Mouse (Mus musculus): ENCODE results near the gene March2. TPM values are rescaled to one million over a fixed set of nuclear protein-coding genes. Genes with fewer than 3 reads are reported as not detected.
A peak's percentile ranks its signal among the peaks of the same experiment; 100 is the strongest.

Gene March2
- polyA plus RNA-seq, 1 experiment from 2014 or later: 74.6 TPM

- no peak overlapping the region for H3K27ac ChIP-seq (ENCODE audit: low read length)
- H3K36me3 ChIP-seq (ENCODE audit: control insufficient read depth, insufficient read depth, low read length): peaks cover 12% of the 10 kb centered on the region; the same call in 1 of the 2 replicates
- peaks cover 12% of the 10 kb centered on the region for H3K4me1 ChIP-seq (ENCODE audit: control insufficient read depth, insufficient read depth, low read length)
- H3K27me3 ChIP-seq (ENCODE audit: control insufficient read depth, insufficient read depth, low read depth, low read length): no peaks in the 10 kb centered on the region
- no peak overlapping the region for H3K4me3 ChIP-seq (ENCODE audit: low read depth, low read length)
- ATAC-seq: no peak
- H3K9me3 ChIP-seq (replicated peaks; ENCODE audit: control insufficient read depth, low read length, poor library complexity, severe bottlenecking): no peaks in the 10 kb centered on the region
- no peak overlapping the region for H3K9ac ChIP-seq (ENCODE audit: low read depth, low read length)
- H3K4me2 ChIP-seq (ENCODE audit: low read length): no peak overlapping the region
- 92% methylated on average over 1 of the region's 1 CpGs for WGBS
These were observed 44.6 kb downstream of the March2 start for GRCm38 (mm10) chr17:33673837-33674236.

- Histone ChIP-seq H3K36me3 (ENCODE audit: control insufficient read depth, insufficient read depth, low read length) (peaks cover 7% of the 10 kb centered on the region; the same call in 1 of the 2 replicates), H3K9me3 (replicated peaks; ENCODE audit: control insufficient read depth, low read length, poor library complexity, severe bottlenecking) (no peaks in the 10 kb centered on the region), H3K27ac (ENCODE audit: low read length) (no peak overlapping the region), H3K4me3 (ENCODE audit: low read depth, low read length) (no peak overlapping the region), H3K9ac (ENCODE audit: low read depth, low read length) (no peak overlapping the region), H3K4me2 (ENCODE audit: low read length) (no peak overlapping the region), H3K27me3 (ENCODE audit: control insufficient read depth, insufficient read depth, low read depth, low read length) (no peaks in the 10 kb centered on the region), H3K4me1 (ENCODE audit: control insufficient read depth, insufficient read depth, low read length) (peaks cover 8% of the 10 kb centered on the region)
- no peak for ATAC-seq
- 93% methylated on average over 3 of the region's 3 CpGs for WGBS
These were observed 48.8 kb downstream of the March2 start for GRCm38 (mm10) chr17:33669681-33670080.

GRCm38 (mm10) chr17:33666813-33667212 is 51.7 kb downstream of the March2 start:
- ATAC-seq: no peak
- H3K4me1 ChIP-seq (ENCODE audit: control insufficient read depth, insufficient read depth, low read length): peaks cover 6% of the 10 kb centered on the region
- no peaks in the 10 kb centered on the region for H3K27me3 ChIP-seq (ENCODE audit: control insufficient read depth, insufficient read depth, low read depth, low read length)
- peaks cover 17% of the 10 kb centered on the region for H3K36me3 ChIP-seq (ENCODE audit: control insufficient read depth, insufficient read depth, low read length)
- no peak overlapping the region for H3K9ac ChIP-seq (ENCODE audit: low read depth, low read length)
- WGBS: 87% methylated on average over 3 of the region's 3 CpGs
- no peaks in the 10 kb centered on the region for H3K9me3 ChIP-seq (replicated peaks; ENCODE audit: control insufficient read depth, low read length, poor library complexity, severe bottlenecking)
- H3K27ac ChIP-seq (ENCODE audit: low read length): no peak overlapping the region
- no peak overlapping the region for H3K4me2 ChIP-seq (ENCODE audit: low read length)
- H3K4me3 ChIP-seq (ENCODE audit: low read depth, low read length): no peak overlapping the region

- 97% methylated on average over 34 of the region's 34 CpGs for WGBS
These were observed 68.5 kb downstream of the March2 start for GRCm38 (mm10) chr17:33649781-33650475.

GRCm38 (mm10) chr17:33645073-33645472 is 73.4 kb downstream of the March2 start:
- H3K9me3 ChIP-seq (replicated peaks; ENCODE audit: control insufficient read depth, low read length, poor library complexity, severe bottlenecking): no peaks in the 10 kb centered on the region
- no peak for ATAC-seq
- H3K4me3 ChIP-seq (ENCODE audit: low read depth, low read length): no peak overlapping the region
- H3K27ac ChIP-seq (ENCODE audit: low read length): no peak overlapping the region
- H3K4me2 ChIP-seq (ENCODE audit: low read length): no peak overlapping the region
- H3K36me3 ChIP-seq (ENCODE audit: control insufficient read depth, insufficient read depth, low read length): peaks cover 29% of the 10 kb centered on the region
- no peaks in the 10 kb centered on the region for H3K4me1 ChIP-seq (ENCODE audit: control insufficient read depth, insufficient read depth, low read length)
- no peak overlapping the region for H3K9ac ChIP-seq (ENCODE audit: low read depth, low read length)
- H3K27me3 ChIP-seq (ENCODE audit: control insufficient read depth, insufficient read depth, low read depth, low read length): no peaks in the 10 kb centered on the region
- WGBS: 97% methylated on average over 8 of the region's 8 CpGs

More at GRCm38 (mm10) chr17:33649781-33650475, 68.5 kb downstream of the March2 start:
- Histone ChIP-seq H3K27me3 (ENCODE audit: control insufficient read depth, insufficient read depth, low read depth, low read length) (no peaks in the 10 kb centered on the region), H3K9ac (ENCODE audit: low read depth, low read length) (no peak overlapping the region), H3K27ac (ENCODE audit: low read length) (no peak overlapping the region), H3K4me2 (ENCODE audit: low read length) (no peak overlapping the region), H3K4me1 (ENCODE audit: control insufficient read depth, insufficient read depth, low read length) (no peaks in the 10 kb centered on the region), H3K9me3 (replicated peaks; ENCODE audit: control insufficient read depth, low read length, poor library complexity, severe bottlenecking) (no peaks in the 10 kb centered on the region), H3K36me3 (ENCODE audit: control insufficient read depth, insufficient read depth, low read length) (peaks cover 36% of the 10 kb centered on the region), H3K4me3 (ENCODE audit: low read depth, low read length) (no peak overlapping the region)
- peak; percentile 36; the same call in 1 of the 2 replicates for ATAC-seq

- Histone ChIP-seq H3K9me3 (replicated peaks; ENCODE audit: control insufficient read depth, low read length, poor library complexity, severe bottlenecking) (no peaks in the 10 kb centered on the region), H3K4me3 (ENCODE audit: low read depth, low read length) (no peak overlapping the region), H3K4me2 (ENCODE audit: low read length) (no peak overlapping the region), H3K9ac (ENCODE audit: low read depth, low read length) (no peak overlapping the region), H3K36me3 (ENCODE audit: control insufficient read depth, insufficient read depth, low read length) (peaks cover 19% of the 10 kb centered on the region), H3K4me1 (ENCODE audit: control insufficient read depth, insufficient read depth, low read length) (no peaks in the 10 kb centered on the region), H3K27ac (ENCODE audit: low read length) (no peak overlapping the region), H3K27me3 (ENCODE audit: control insufficient read depth, insufficient read depth, low read depth, low read length) (no peaks in the 10 kb centered on the region)
- ATAC-seq: no peak
- 96% methylated on average over 4 of the region's 4 CpGs for WGBS
These were observed 74.4 kb downstream of the March2 start for GRCm38 (mm10) chr17:33644068-33644467.

- H3K4me2 ChIP-seq (ENCODE audit: low read length): no peak overlapping the region
- no peaks in the 10 kb centered on the region for H3K27me3 ChIP-seq (ENCODE audit: control insufficient read depth, insufficient read depth, low read depth, low read length)
- H3K9ac ChIP-seq (ENCODE audit: low read depth, low read length): no peak overlapping the region
- 69% methylated on average over 6 of the region's 6 CpGs for WGBS
- no peaks in the 10 kb centered on the region for H3K9me3 ChIP-seq (replicated peaks; ENCODE audit: control insufficient read depth, low read length, poor library complexity, severe bottlenecking)
- H3K4me1 ChIP-seq (ENCODE audit: control insufficient read depth, insufficient read depth, low read length): no peaks in the 10 kb centered on the region
- H3K4me3 ChIP-seq (ENCODE audit: low read depth, low read length): no peak overlapping the region
- H3K27ac ChIP-seq (ENCODE audit: low read length): no peak overlapping the region
- ATAC-seq: no peak
- H3K36me3 ChIP-seq (ENCODE audit: control insufficient read depth, insufficient read depth, low read length): peaks cover 3% of the 10 kb centered on the region
These were observed 78.7 kb downstream of the March2 start for GRCm38 (mm10) chr17:33639743-33640142.

GRCm38 (mm10) chr17:33637516-33638276 is 80.8 kb downstream of the March2 start, which contains the start of gene Pram1:
Pram1 (plus strand) TSS chr17:33638056.
- 93% methylated on average over 4 of the region's 4 CpGs for WGBS
- no peak within 1 kb of the TSS for H3K27ac ChIP-seq (ENCODE audit: low read length)

GRCm38 (mm10) chr17:33637038-33637437 is 81.4 kb downstream of the March2 start:
- WGBS: 83% methylated on average over 2 of the region's 2 CpGs
- H3K9ac ChIP-seq (ENCODE audit: low read depth, low read length): no peak overlapping the region
- no peaks in the 10 kb centered on the region for H3K27me3 ChIP-seq (ENCODE audit: control insufficient read depth, insufficient read depth, low read depth, low read length)
- H3K4me2 ChIP-seq (ENCODE audit: low read length): no peak overlapping the region
- H3K4me3 ChIP-seq (ENCODE audit: low read depth, low read length): no peak overlapping the region
- ATAC-seq: no peak
- no peak overlapping the region for H3K27ac ChIP-seq (ENCODE audit: low read length)
- no peaks in the 10 kb centered on the region for H3K9me3 ChIP-seq (replicated peaks; ENCODE audit: control insufficient read depth, low read length, poor library complexity, severe bottlenecking)
- H3K4me1 ChIP-seq (ENCODE audit: control insufficient read depth, insufficient read depth, low read length): no peaks in the 10 kb centered on the region
- H3K36me3 ChIP-seq (ENCODE audit: control insufficient read depth, insufficient read depth, low read length): no peaks in the 10 kb centered on the region; the same call in 1 of the 2 replicates

More at GRCm38 (mm10) chr17:33637516-33638276, 80.8 kb downstream of the March2 start, which contains the start of gene Pram1:
- no peaks in the 10 kb centered on the region for H3K4me1 ChIP-seq (ENCODE audit: control insufficient read depth, insufficient read depth, low read length)
- H3K36me3 ChIP-seq (ENCODE audit: control insufficient read depth, insufficient read depth, low read length): no peaks in the 10 kb centered on the region; the same call in 1 of the 2 replicates
- H3K27me3 ChIP-seq (ENCODE audit: control insufficient read depth, insufficient read depth, low read depth, low read length): no peaks in the 10 kb centered on the region
- H3K9ac ChIP-seq (ENCODE audit: low read depth, low read length): no peak within 1 kb of the TSS
- ATAC-seq: no peak
- no peaks in the 10 kb centered on the region for H3K9me3 ChIP-seq (replicated peaks; ENCODE audit: control insufficient read depth, low read length, poor library complexity, severe bottlenecking)
- H3K4me3 ChIP-seq (ENCODE audit: low read depth, low read length): no peak within 1 kb of the TSS
- no peak within 1 kb of the TSS for H3K4me2 ChIP-seq (ENCODE audit: low read length)
